Comparison of ENCODE assay signal across 21 mouse cellular contexts in the genomic region with DNA sequence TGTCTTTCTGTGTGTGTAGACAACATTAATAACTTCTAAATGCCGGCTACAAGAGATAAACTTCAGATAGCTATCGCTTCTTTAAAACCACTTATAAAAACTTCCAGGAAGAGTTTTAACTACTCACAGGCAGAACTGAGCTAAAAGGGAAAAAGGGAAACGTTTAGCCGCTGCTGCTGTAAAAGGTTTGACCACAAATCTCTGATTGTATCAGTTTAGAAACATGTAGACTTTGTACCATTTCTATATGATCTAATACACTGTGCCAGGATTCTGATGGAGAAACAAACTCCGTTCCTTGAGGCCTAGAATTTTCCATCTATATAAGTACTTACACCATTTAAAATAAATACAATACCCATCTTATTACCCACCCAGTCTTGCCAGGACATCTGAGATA. TPM values are rescaled to one million over a fixed set of nuclear protein-coding genes. Genes with fewer than 3 reads are reported as not detected.
DNase-seq lines count a peak whose midpoint lies in the region; ATAC-seq and TF ChIP-seq lines count a peak whose summit lies in the region.
"Had no signal": no experiment of that assay in that cellular context is flagged by ENCODE, and none has a peak within 500 bp of the region (broad histone marks: within the 10 kb centered on the region; RNA-seq: fewer than 3 reads in every experiment).

No protein-coding gene starts in this region.

- no peak for TF ChIP-seq POLR2A in embryonic fibroblast, embryonic 13.5 days (IDR thresholded peaks at IDR 0.05; ENCODE audit: low read depth, low read length)

- 69% methylated on average over 5 of the region's 5 CpGs for WGBS in heart, postnatal 0 days
- WGBS in heart, embryonic 12.5 days, result 55% methylated on average over 5 of the region's 5 CpGs
- 93% methylated on average over 5 of the region's 5 CpGs for WGBS in hindbrain, embryonic 10.5 days

- no peaks in the 10 kb centered on the region for H3K9me3 ChIP-seq in heart, postnatal 0 days (replicated peaks; ENCODE audit: control insufficient read depth, low read length)
- no peaks in the 10 kb centered on the region for H3K9me3 ChIP-seq in heart, embryonic 12.5 days (replicated peaks)
- H3K9me3 ChIP-seq in hindbrain, embryonic 10.5 days, result no peaks in the 10 kb centered on the region
- H3K9me3 ChIP-seq: forebrain, embryonic 15.5 days; hindbrain, embryonic 13.5 days; midbrain, embryonic 10.5 days; neural tube, embryonic 15.5 days; stomach, embryonic 15.5 days had no signal

- TF ChIP-seq EP300 in heart, postnatal 0 days (IDR thresholded peaks at IDR 0.05; ENCODE audit: low read depth), result no peak

- H3K27ac ChIP-seq in heart, postnatal 0 days (ENCODE audit: low read depth), result no peak overlapping the region
- no peak overlapping the region for H3K27ac ChIP-seq in heart, embryonic 12.5 days (ENCODE audit: poor library complexity, severe bottlenecking)
- peak overlapping the region; percentile 68; the same call in 1 of the 2 replicates for H3K27ac ChIP-seq in embryonic fibroblast, embryonic 13.5 days (ENCODE audit: insufficient read depth, low read length)
- H3K27ac ChIP-seq in hindbrain, embryonic 10.5 days, result no peak overlapping the region
- H3K27ac ChIP-seq: forebrain, embryonic 15.5 days; hindbrain, embryonic 13.5 days; midbrain, embryonic 10.5 days; neural tube, embryonic 15.5 days; stomach, embryonic 15.5 days had no signal

- H3K27me3 ChIP-seq in heart, postnatal 0 days (ENCODE audit: control insufficient read depth, insufficient read depth, low read length), result no peaks in the 10 kb centered on the region
- no peaks in the 10 kb centered on the region for H3K27me3 ChIP-seq in heart, embryonic 12.5 days (replicated peaks)
- H3K27me3 ChIP-seq in hindbrain, embryonic 10.5 days (ENCODE audit: insufficient read depth, poor library complexity, severe bottlenecking), result no peaks in the 10 kb centered on the region
- H3K27me3 ChIP-seq: CH12.LX; forebrain, embryonic 15.5 days; hindbrain, embryonic 13.5 days; neural tube, embryonic 15.5 days; stomach, embryonic 15.5 days had no signal

- H3K4me2 ChIP-seq in heart, postnatal 0 days (ENCODE audit: low read depth, low read length), result peak overlapping the region; percentile 47
- no peak overlapping the region for H3K4me2 ChIP-seq in heart, embryonic 12.5 days
- H3K4me2 ChIP-seq: forebrain, embryonic 15.5 days; hindbrain, embryonic 13.5 days; neural tube, embryonic 15.5 days; stomach, embryonic 15.5 days had no signal

- H3K36me3 ChIP-seq in heart, postnatal 0 days (replicated peaks; ENCODE audit: control insufficient read depth, insufficient read depth, low read length), result no peaks in the 10 kb centered on the region
- H3K36me3 ChIP-seq in heart, embryonic 12.5 days, result no peaks in the 10 kb centered on the region; the same call in 1 of the 2 replicates
- peaks cover 16% of the 10 kb centered on the region for H3K36me3 ChIP-seq in hindbrain, embryonic 10.5 days
- H3K36me3 ChIP-seq: neural tube, embryonic 15.5 days; stomach, embryonic 15.5 days had no signal

- TF ChIP-seq CTCF in heart, postnatal 0 days (IDR thresholded peaks at IDR 0.05; ENCODE audit: low read depth), result no peak
- TF ChIP-seq CTCF in embryonic fibroblast, embryonic 13.5 days (IDR thresholded peaks at IDR 0.05; ENCODE audit: borderline replicate concordance, insufficient read depth, low read length), result no peak

- H3K4me1 ChIP-seq in heart, postnatal 0 days (ENCODE audit: control insufficient read depth, insufficient read depth), result peaks cover 34% of the 10 kb centered on the region
- H3K4me1 ChIP-seq in heart, embryonic 12.5 days (replicated peaks), result peaks cover 45% of the 10 kb centered on the region
- 0 out of 2 replicates have a peak, but pooled peaks cover 2% of the 10 kb centered on the region for H3K4me1 ChIP-seq in embryonic fibroblast, embryonic 13.5 days (ENCODE audit: control insufficient read depth, insufficient read depth, low read length)
- H3K4me1 ChIP-seq in hindbrain, embryonic 10.5 days (replicated peaks), result peaks cover 43% of the 10 kb centered on the region

- H3K4me3 ChIP-seq in heart, postnatal 0 days (ENCODE audit: low read depth, low read length), result no peak overlapping the region
- no peak overlapping the region for H3K4me3 ChIP-seq in heart, embryonic 12.5 days
- no peak overlapping the region for H3K4me3 ChIP-seq in embryonic fibroblast, embryonic 13.5 days (ENCODE audit: insufficient read depth, low read length)
- H3K4me3 ChIP-seq in hindbrain, embryonic 10.5 days, result no peak overlapping the region
- H3K4me3 ChIP-seq: forebrain, embryonic 15.5 days; hindbrain, embryonic 13.5 days; midbrain, embryonic 10.5 days; neural tube, embryonic 15.5 days; stomach, embryonic 15.5 days had no signal

- ATAC-seq in heart, postnatal 0 days (ENCODE audit: insufficient read depth, low read depth), result no peak
- no peak for ATAC-seq in heart, embryonic 12.5 days (ENCODE audit: insufficient number of reproducible peaks, low FRiP score)
- ATAC-seq: forebrain, embryonic 15.5 days had no signal

- peak; percentile 55 for DNase-seq in heart, adult 11 months
- no peak for DNase-seq in heart, adult 9 months (ENCODE audit: low spot score in 2 of 2)
- no peak for DNase-seq in heart, postnatal 0 days (ENCODE audit: low spot score)
- no peak for DNase-seq in hindbrain, embryonic 10.5 days (ENCODE audit: low spot score)
- no peak for DNase-seq in frontal cortex, postnatal 10 days (ENCODE audit: low spot score in 2 of 2)
- DNase-seq: adrenal gland, postnatal 14 days; cerebellum, adult 2 months; cerebellum, postnatal 36 days; gastrocnemius, postnatal 10 days; kidney, postnatal 25 days; layer of hippocampus, postnatal 36 days; lung, postnatal 4 days; thymus, postnatal 36 days had no signal

- H3K9ac ChIP-seq in heart, postnatal 0 days (replicated peaks; ENCODE audit: low read depth, low read length), result no peak overlapping the region
- no peak overlapping the region for H3K9ac ChIP-seq in heart, embryonic 12.5 days
- H3K9ac ChIP-seq: forebrain, embryonic 15.5 days; hindbrain, embryonic 13.5 days; neural tube, embryonic 15.5 days; stomach, embryonic 15.5 days had no signal

RNA-seq across cellular contexts. Expression of gene Mllt3, which starts 17.4 kb away (rescaled TPM):
- total RNA-seq in heart, postnatal 0 days (2014; rRNA removed; ENCODE audit: low replicate concordance), result 5.1 and 27.2 TPM in 2 replicates
- polyA plus RNA-seq in heart, postnatal 0 days (2015; fragmentation: Nextera tagmentation; extraction: Ambion mirVana), result 13.5 and 14.6 TPM in 2 replicates
- polyA plus RNA-seq in heart, embryonic 12.5 days (2016; fragmentation: Nextera tagmentation; extraction: Ambion mirVana), result 54.3 and 57.6 TPM in 2 replicates
- 41.6 and 42.0 TPM in 2 replicates for polyA plus RNA-seq in embryonic fibroblast, embryonic 13.5 days (2011; ENCODE audit: insufficient read length, low read depth, missing spikeins)
- 45.4 and 52.5 TPM in 2 replicates for polyA plus RNA-seq in hindbrain, embryonic 10.5 days (2016; fragmentation: Nextera tagmentation; extraction: Ambion mirVana)
